ENCODE assay signal across 8 mouse cellular contexts in genomic region chr15:26469901-26470383, GRCm38 (mm10).
DNase-seq lines count a peak whose midpoint lies in the region; ATAC-seq and TF ChIP-seq lines count a peak whose summit lies in the region.

No protein-coding gene starts in this region.

- H3K4me3 ChIP-seq in CH12.LX (replicated peaks in 1 of 3; ENCODE audit: low read depth in 2 of 3, low read length in 2 of 3, poor library complexity in 1 of 3) = no peak overlapping the region
- H3K4me3 ChIP-seq in embryonic facial prominence, embryonic 10.5 days = no peak overlapping the region
- no peak overlapping the region for H3K4me3 ChIP-seq in hindbrain, embryonic 13.5 days
- H3K4me3 ChIP-seq in stomach, embryonic 15.5 days (replicated peaks) = no peak overlapping the region

- no peaks in the 10 kb centered on the region for H3K36me3 ChIP-seq in CH12.LX (replicated peaks in 1 of 2; ENCODE audit: control insufficient read depth in 1 of 2, insufficient read depth in 1 of 2, low read length in 1 of 2)
- H3K36me3 ChIP-seq in embryonic facial prominence, embryonic 10.5 days (replicated peaks) = no peaks in the 10 kb centered on the region
- H3K36me3 ChIP-seq in hindbrain, embryonic 13.5 days = no peaks in the 10 kb centered on the region
- no peaks in the 10 kb centered on the region for H3K36me3 ChIP-seq in stomach, embryonic 15.5 days

- no peak overlapping the region for H3K4me2 ChIP-seq in CH12.LX (ENCODE audit: insufficient read depth, low read depth, poor library complexity, severe bottlenecking)
- peak overlapping the region; percentile 5; the same call in 1 of the 2 replicates for H3K4me2 ChIP-seq in hindbrain, embryonic 13.5 days
- no peak overlapping the region for H3K4me2 ChIP-seq in stomach, embryonic 15.5 days

- no peak overlapping the region for H3K9ac ChIP-seq in CH12.LX (ENCODE audit: insufficient read depth, low read depth)
- H3K9ac ChIP-seq in hindbrain, embryonic 13.5 days = no peak overlapping the region
- no peak overlapping the region for H3K9ac ChIP-seq in stomach, embryonic 15.5 days

- H3K4me1 ChIP-seq in CH12.LX (ENCODE audit: control insufficient read depth in 1 of 2, insufficient read depth in 2 of 2) = peaks cover 0 to 5% of the 10 kb centered on the region in 2 experiments; a peak in 2 of 4 replicates
- H3K4me1 ChIP-seq in embryonic facial prominence, embryonic 10.5 days = no peaks in the 10 kb centered on the region
- H3K4me1 ChIP-seq in hindbrain, embryonic 13.5 days (replicated peaks) = peaks cover 3% of the 10 kb centered on the region; the same call in 1 of the 2 replicates
- 0 out of 2 replicates have a peak, but pooled peaks cover 3% of the 10 kb centered on the region for H3K4me1 ChIP-seq in stomach, embryonic 15.5 days

- TF ChIP-seq EP300 in CH12.LX (IDR thresholded peaks at IDR 0.05; ENCODE audit: low read length) = no peak

- peak; percentile 82 to 84 for TF ChIP-seq CTCF in CH12.LX (conservative IDR thresholded peaks at IDR 0.05 in 1 of 2, IDR thresholded peaks at IDR 0.05 in 1 of 2; ENCODE audit: low read depth in 2 of 2, low read length in 2 of 2)

- peak; percentile 86 for TF ChIP-seq RAD21 in CH12.LX (IDR thresholded peaks at IDR 0.05; ENCODE audit: low read depth, low read length)

- no peaks in the 10 kb centered on the region for H3K9me3 ChIP-seq in CH12.LX (replicated peaks; ENCODE audit: low read length)
- H3K9me3 ChIP-seq in embryonic facial prominence, embryonic 10.5 days = no peaks in the 10 kb centered on the region
- no peaks in the 10 kb centered on the region for H3K9me3 ChIP-seq in hindbrain, embryonic 13.5 days
- no peaks in the 10 kb centered on the region for H3K9me3 ChIP-seq in stomach, embryonic 15.5 days

- 11% methylated on average over 8 of the region's 8 CpGs for WGBS in embryonic facial prominence, embryonic 10.5 days
- 9% methylated on average over 8 of the region's 8 CpGs for WGBS in hindbrain, embryonic 13.5 days
- whole genome bisulfite sequencing in stomach, embryonic 15.5 days = 10% methylated on average over 8 of the region's 8 CpGs

- peak; percentile 80 for ATAC-seq in hindbrain, embryonic 13.5 days (ENCODE audit: low FRiP score)
- peak; percentile 43; the same call in 1 of the 2 replicates for ATAC-seq in stomach, embryonic 15.5 days (ENCODE audit: insufficient read depth, low FRiP score, low read depth)

- dilution Hi-C loops in CH12.LX (cut with MboI; ENCODE audit: extremely low pct_ligation_motif_present, extremely low pct_unique_long_range_greater_than_20kb, low sequenced_read_pairs) = no loop called here

- TF ChIP-seq POLR2A in CH12.LX (IDR thresholded peaks at IDR 0.05; ENCODE audit: low read depth, low read length) = no peak

- in situ Hi-C loops in CH12.LX (cut with MboI; ENCODE audit: low pct_ligation_motif_present, low pct_unique_long_range_greater_than_20kb, low sequenced_read_pairs) = loop anchor here (25.0 kb wide), 1 partner anchor 717 kb away; no protein-coding TSS in a partner anchor

- H3K27me3 ChIP-seq in CH12.LX (replicated peaks) = no peaks in the 10 kb centered on the region
- H3K27me3 ChIP-seq in embryonic facial prominence, embryonic 10.5 days (replicated peaks; ENCODE audit: low read depth, poor library complexity, severe bottlenecking) = no peaks in the 10 kb centered on the region
- H3K27me3 ChIP-seq in hindbrain, embryonic 13.5 days = no peaks in the 10 kb centered on the region
- H3K27me3 ChIP-seq in stomach, embryonic 15.5 days (replicated peaks) = no peaks in the 10 kb centered on the region

- DNase-seq in CH12.LX (ENCODE audit: extremely low read depth) (peak; percentile 85), WW6 (ENCODE audit: low read depth, low spot score) (peak; percentile 28)
- DNase-seq in embryonic facial prominence, embryonic 10.5 days (ENCODE audit: low spot score) = peak; percentile 20
- peak; percentile 11 to 28 for DNase-seq in layer of hippocampus, postnatal 10 days (ENCODE audit: low spot score in 2 of 2)
- peak; percentile 13 to 17 for DNase-seq in lung, postnatal 4 days
- no peak for DNase-seq in urinary bladder, postnatal 25 days (ENCODE audit: low spot score)

- no peaks in the 10 kb centered on the region for H3K79me2 ChIP-seq in CH12.LX (replicated peaks; ENCODE audit: control insufficient read depth, extremely low read depth, insufficient read depth, poor library complexity, severe bottlenecking)

- H3K27ac ChIP-seq in CH12.LX (ENCODE audit: insufficient read depth, low read depth) = no peak overlapping the region
- no peak overlapping the region for H3K27ac ChIP-seq in embryonic facial prominence, embryonic 10.5 days (replicated peaks)
- H3K27ac ChIP-seq in hindbrain, embryonic 13.5 days = no peak overlapping the region
- no peak overlapping the region for H3K27ac ChIP-seq in stomach, embryonic 15.5 days

TF ChIP-seq in CH12.LX, 34 proteins besides CTCF, POLR2A, EP300 and RAD21:
- TF ChIP-seq MAZ (IDR thresholded peaks at IDR 0.05; ENCODE audit: low read depth, low read length) (no peak), BHLHE40 (IDR thresholded peaks at IDR 0.05; ENCODE audit: low read depth, low read length) (0 out of 2 replicates have a peak, but pooled peaks have one; percentile 12), MYC (IDR thresholded peaks at IDR 0.05; ENCODE audit: low read depth, low read length) (peak; percentile 28; the same call in 1 of the 2 replicates), SMC3 (IDR thresholded peaks at IDR 0.05; ENCODE audit: low read depth, low read length) (peak; percentile 55)
